Mouse (Mus musculus): ENCODE measurements around the gene Maml2. TPM values are rescaled to one million over a fixed set of nuclear protein-coding genes. Genes with fewer than 3 reads are reported as not detected.

Gene Maml2
- total and polyA plus RNA-seq, 2 experiments from 2014 or later, result 11.4 to 11.6 TPM

DNA sequence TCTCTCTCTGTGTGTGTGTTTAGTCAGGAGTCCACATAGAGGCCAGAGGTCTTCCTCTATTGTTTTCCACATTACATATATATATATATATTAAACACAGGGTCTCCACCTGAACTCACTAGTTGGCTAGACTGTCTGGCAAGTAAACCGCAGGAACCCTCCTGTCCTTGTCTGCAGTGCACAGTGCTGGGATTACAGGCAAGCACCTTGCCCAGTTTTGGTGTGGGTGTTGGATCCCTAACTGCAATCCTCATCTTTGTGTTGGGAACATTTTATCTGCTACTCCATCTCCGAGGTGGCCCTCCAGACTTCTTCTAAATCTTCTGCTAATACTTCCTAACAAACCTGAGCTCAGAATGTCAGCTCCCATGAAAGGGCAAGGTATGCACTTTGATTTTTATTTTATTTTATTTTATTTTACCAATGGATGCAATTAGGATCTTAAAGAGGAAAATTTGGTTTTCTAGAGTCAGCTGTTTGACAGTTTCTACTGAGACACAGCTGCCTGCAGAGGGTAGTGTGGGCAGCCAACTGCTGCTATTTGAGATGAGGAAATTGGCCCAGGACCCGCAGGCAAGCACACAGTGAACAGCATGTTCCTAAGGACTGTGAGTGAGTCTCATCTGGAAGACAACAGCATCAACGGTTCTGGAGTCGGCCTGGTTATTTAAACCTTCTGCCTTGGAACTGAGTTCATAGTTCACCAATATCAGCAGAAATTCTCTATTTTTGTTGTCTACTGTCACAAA, 213.0 kb downstream of the Maml2 start:
- H3K36me3 ChIP-seq (ENCODE audit: insufficient read depth, low read length), result no peaks in the 10 kb centered on the region
- ATAC-seq, result no peak
- no peaks in the 10 kb centered on the region for H3K27me3 ChIP-seq (ENCODE audit: insufficient read depth, low read length)
- H3K9ac ChIP-seq (replicated peaks; ENCODE audit: low read length), result no peak overlapping the region
- 55% methylated on average over 5 of the region's 5 CpGs for WGBS
- H3K27ac ChIP-seq, result no peak overlapping the region
- H3K4me2 ChIP-seq (ENCODE audit: low read depth, low read length), result no peak overlapping the region
- no peak overlapping the region for H3K4me3 ChIP-seq (ENCODE audit: low read length)
- TF ChIP-seq CTCF (IDR thresholded peaks at IDR 0.05; ENCODE audit: low read depth), result peak; percentile 36
- H3K4me1 ChIP-seq (ENCODE audit: insufficient read depth, low read length), result no peaks in the 10 kb centered on the region
- peak; percentile 61 for DNase-seq (ENCODE audit: low spot score)
- H3K9me3 ChIP-seq (ENCODE audit: low read length), result no peaks in the 10 kb centered on the region

DNA sequence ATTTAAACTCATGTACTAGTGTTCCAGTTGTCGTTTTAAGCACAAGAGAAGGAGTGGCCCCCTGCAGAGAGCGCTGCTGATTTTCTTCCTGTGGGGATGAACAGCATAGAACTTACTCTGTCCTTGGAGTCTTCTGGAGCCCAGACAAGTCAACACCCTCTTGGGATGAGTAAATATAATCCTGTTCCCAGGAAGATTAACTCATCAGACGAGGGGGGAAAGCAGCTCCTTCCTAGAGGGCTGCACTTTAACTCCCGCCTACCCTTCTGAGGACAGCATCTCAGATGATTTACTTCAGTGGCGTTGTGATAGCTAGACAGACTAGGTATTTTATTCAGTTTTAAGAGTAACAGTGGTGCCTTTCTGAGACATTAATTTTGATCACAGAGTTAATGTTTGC, 215.4 kb downstream of the Maml2 start:
- H3K27me3 ChIP-seq (ENCODE audit: insufficient read depth, low read length), result no peaks in the 10 kb centered on the region
- no peak for TF ChIP-seq CTCF (IDR thresholded peaks at IDR 0.05; ENCODE audit: low read depth)
- H3K36me3 ChIP-seq (ENCODE audit: insufficient read depth, low read length), result no peaks in the 10 kb centered on the region
- no peak overlapping the region for H3K4me3 ChIP-seq (ENCODE audit: low read length)
- H3K9ac ChIP-seq (replicated peaks; ENCODE audit: low read length), result no peak overlapping the region
- H3K9me3 ChIP-seq (ENCODE audit: low read length), result no peaks in the 10 kb centered on the region
- no peak overlapping the region for H3K27ac ChIP-seq
- ATAC-seq (no peak), DNase-seq (ENCODE audit: low spot score) (no peak)
- H3K4me1 ChIP-seq (ENCODE audit: insufficient read depth, low read length), result no peaks in the 10 kb centered on the region
- 51% methylated on average over 5 of the region's 5 CpGs for WGBS
- no peak overlapping the region for H3K4me2 ChIP-seq (ENCODE audit: low read depth, low read length)

DNA sequence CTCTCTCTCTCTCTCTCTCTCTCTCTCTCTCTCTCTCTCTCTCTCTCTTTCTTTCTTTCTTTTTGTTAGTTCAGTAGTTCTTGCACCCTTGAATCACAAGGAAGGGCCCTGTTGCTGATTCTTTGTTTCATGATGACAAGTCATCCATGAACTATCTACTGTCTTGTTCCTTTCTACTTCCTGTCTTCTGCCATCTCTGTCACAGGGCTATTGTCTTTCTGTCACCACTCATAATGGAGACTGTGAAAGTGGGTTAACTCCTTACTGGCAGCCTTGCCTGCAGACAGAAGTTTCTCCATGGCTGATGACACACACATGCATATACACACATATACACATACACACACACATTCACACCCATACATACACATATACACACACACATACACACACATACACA, 216.7 kb downstream of the Maml2 start:
- TF ChIP-seq CTCF (IDR thresholded peaks at IDR 0.05; ENCODE audit: low read depth), result no peak
- Histone ChIP-seq H3K27me3 (ENCODE audit: insufficient read depth, low read length) (no peaks in the 10 kb centered on the region), H3K36me3 (ENCODE audit: insufficient read depth, low read length) (no peaks in the 10 kb centered on the region), H3K4me2 (ENCODE audit: low read depth, low read length) (no peak overlapping the region), H3K27ac (no peak overlapping the region), H3K9me3 (ENCODE audit: low read length) (no peaks in the 10 kb centered on the region), H3K9ac (replicated peaks; ENCODE audit: low read length) (no peak overlapping the region), H3K4me1 (ENCODE audit: insufficient read depth, low read length) (no peaks in the 10 kb centered on the region), H3K4me3 (ENCODE audit: low read length) (no peak overlapping the region)
- ATAC-seq (no peak), DNase-seq (ENCODE audit: low spot score) (no peak)

DNA sequence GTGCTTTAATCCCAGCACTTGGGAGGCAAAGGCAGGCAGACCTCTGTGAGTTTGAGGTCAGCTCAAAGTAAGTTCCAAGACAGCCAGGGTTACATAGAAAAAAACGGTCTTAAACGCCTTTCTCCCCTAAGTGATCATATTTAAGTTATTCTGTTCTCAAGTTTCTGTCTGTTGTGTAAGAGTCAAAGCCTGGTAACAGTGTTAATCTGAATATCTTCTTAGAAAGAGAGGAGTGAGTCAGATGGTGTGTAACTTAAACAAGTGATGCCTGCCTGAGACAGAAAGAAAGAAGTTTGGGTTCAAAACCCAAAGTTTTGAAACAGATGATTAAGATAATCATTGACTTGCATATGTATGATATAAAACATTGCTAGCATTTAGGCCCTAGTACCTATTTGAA, 218.2 kb downstream of the Maml2 start:
- H3K27ac ChIP-seq, result no peak overlapping the region
- no peaks in the 10 kb centered on the region for H3K27me3 ChIP-seq (ENCODE audit: insufficient read depth, low read length)
- H3K4me2 ChIP-seq (ENCODE audit: low read depth, low read length), result no peak overlapping the region
- DNase-seq (ENCODE audit: low spot score) (no peak), ATAC-seq (no peak)
- TF ChIP-seq CTCF (IDR thresholded peaks at IDR 0.05; ENCODE audit: low read depth), result no peak
- WGBS, result 87% methylated on average over 2 of the region's 2 CpGs
- H3K36me3 ChIP-seq (ENCODE audit: insufficient read depth, low read length), result no peaks in the 10 kb centered on the region
- H3K4me1 ChIP-seq (ENCODE audit: insufficient read depth, low read length), result no peaks in the 10 kb centered on the region
- no peak overlapping the region for H3K9ac ChIP-seq (replicated peaks; ENCODE audit: low read length)
- H3K4me3 ChIP-seq (ENCODE audit: low read length), result no peak overlapping the region
- no peaks in the 10 kb centered on the region for H3K9me3 ChIP-seq (ENCODE audit: low read length)

DNA sequence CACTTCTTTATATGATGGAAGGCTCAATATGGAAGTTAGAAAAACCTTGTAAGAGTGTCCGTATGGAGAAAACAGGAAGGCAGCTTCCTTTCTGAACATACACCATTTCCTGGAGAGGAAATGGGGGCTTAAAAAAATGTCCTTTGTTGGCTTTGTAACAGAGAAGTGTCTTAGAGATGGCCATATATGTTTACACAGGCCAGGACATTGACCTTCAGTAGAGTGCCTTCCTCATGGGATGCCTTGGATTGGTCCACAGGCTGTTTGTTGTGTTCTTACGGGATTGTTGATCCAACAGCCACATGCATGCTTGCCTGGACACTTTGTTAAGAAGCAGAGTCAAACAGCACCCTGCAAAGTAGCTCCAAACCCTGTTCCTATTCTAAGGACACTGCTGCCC, 220.3 kb downstream of the Maml2 start:
- Histone ChIP-seq H3K36me3 (ENCODE audit: insufficient read depth, low read length) (no peaks in the 10 kb centered on the region), H3K9ac (replicated peaks; ENCODE audit: low read length) (no peak overlapping the region), H3K4me2 (ENCODE audit: low read depth, low read length) (no peak overlapping the region), H3K4me3 (ENCODE audit: low read length) (no peak overlapping the region), H3K27me3 (ENCODE audit: insufficient read depth, low read length) (no peaks in the 10 kb centered on the region), H3K9me3 (ENCODE audit: low read length) (no peaks in the 10 kb centered on the region), H3K4me1 (ENCODE audit: insufficient read depth, low read length) (no peaks in the 10 kb centered on the region), H3K27ac (no peak overlapping the region)
- DNase-seq (ENCODE audit: low spot score) (no peak), ATAC-seq (no peak)
- 85% methylated on average over 2 of the region's 2 CpGs for WGBS
- no peak for TF ChIP-seq CTCF (IDR thresholded peaks at IDR 0.05; ENCODE audit: low read depth)

DNA sequence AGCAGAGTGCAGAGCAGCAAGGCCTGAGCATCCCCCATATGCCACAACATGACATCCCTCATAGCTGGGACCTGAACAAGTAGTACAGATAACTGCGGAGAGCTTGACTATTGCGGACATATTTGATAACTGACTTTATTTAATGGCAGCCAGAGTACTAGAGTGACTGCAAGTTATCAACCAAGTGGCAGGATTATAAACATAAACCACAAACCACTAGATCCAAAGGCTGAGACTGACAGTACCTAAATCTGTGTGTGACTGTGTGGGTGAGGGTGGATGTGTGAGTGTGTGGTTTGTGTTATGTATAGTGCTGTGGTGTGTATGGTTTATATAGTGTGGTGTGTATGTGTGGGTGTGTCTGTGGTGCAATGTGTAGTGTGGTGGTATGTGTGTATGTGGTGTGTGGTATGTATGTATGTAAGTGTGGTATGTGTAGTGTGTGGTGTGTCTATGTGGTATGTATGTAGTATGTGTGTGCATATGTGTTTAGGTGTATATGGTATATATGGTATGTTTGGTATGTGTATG, 220.7 kb downstream of the Maml2 start:
- H3K4me1 ChIP-seq (ENCODE audit: insufficient read depth, low read length), result no peaks in the 10 kb centered on the region
- no peaks in the 10 kb centered on the region for H3K9me3 ChIP-seq (ENCODE audit: low read length)
- H3K9ac ChIP-seq (replicated peaks; ENCODE audit: low read length), result no peak overlapping the region
- H3K4me2 ChIP-seq (ENCODE audit: low read depth, low read length), result no peak overlapping the region
- H3K36me3 ChIP-seq (ENCODE audit: insufficient read depth, low read length), result no peaks in the 10 kb centered on the region
- H3K27me3 ChIP-seq (ENCODE audit: insufficient read depth, low read length), result no peaks in the 10 kb centered on the region
- WGBS, result 99% methylated on average over 2 of the region's 2 CpGs
- TF ChIP-seq CTCF (IDR thresholded peaks at IDR 0.05; ENCODE audit: low read depth), result no peak
- DNase-seq (ENCODE audit: low spot score) (no peak), ATAC-seq (no peak)
- no peak overlapping the region for H3K4me3 ChIP-seq (ENCODE audit: low read length)
- no peak overlapping the region for H3K27ac ChIP-seq

DNA sequence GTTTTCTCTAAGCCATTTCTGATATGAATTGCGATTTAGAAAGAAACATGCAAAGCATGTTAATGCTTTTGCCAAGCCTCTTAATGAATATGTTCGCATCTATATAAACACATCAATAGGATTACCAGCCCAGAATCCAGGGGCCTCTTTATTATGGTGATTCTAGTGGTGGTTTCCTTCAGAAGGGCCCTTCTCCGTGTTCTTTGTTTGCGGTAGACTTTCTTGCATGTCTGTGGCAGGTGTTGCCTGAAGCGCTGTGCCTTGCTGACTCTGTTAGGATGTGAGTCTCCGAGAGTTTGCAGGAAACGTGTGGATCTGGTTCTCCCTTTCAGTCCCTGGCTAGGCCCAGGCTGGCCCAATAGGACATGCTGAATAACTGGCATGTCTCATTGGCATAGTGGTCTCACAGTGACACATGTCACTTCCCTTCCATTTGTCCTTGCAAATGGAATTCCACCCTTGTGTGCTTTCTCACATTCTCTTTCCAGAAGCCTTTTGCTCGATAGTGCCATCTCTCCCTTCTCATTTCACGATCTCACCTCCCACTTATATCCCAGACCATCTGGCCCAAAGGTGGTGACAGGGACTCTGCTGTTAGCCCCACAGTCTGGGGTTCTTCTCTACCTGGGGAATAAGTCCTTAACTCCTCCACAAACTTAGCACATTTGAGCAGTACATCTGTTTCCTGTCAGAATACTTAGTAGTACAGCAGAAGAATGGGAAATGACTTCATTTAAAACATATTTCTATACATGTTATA, 224.5 kb downstream of the Maml2 start:
- H3K27me3 ChIP-seq (ENCODE audit: insufficient read depth, low read length), result no peaks in the 10 kb centered on the region
- H3K4me3 ChIP-seq (ENCODE audit: low read length), result no peak overlapping the region
- H3K9me3 ChIP-seq (ENCODE audit: low read length), result no peaks in the 10 kb centered on the region
- ATAC-seq (no peak), DNase-seq (ENCODE audit: low spot score) (no peak)
- TF ChIP-seq CTCF (IDR thresholded peaks at IDR 0.05; ENCODE audit: low read depth), result no peak
- no peaks in the 10 kb centered on the region for H3K36me3 ChIP-seq (ENCODE audit: insufficient read depth, low read length)
- no peak overlapping the region for H3K4me2 ChIP-seq (ENCODE audit: low read depth, low read length)
- no peak overlapping the region for H3K27ac ChIP-seq
- H3K9ac ChIP-seq (replicated peaks; ENCODE audit: low read length), result no peak overlapping the region
- WGBS, result 66% methylated on average over 9 of the region's 9 CpGs
- H3K4me1 ChIP-seq (ENCODE audit: insufficient read depth, low read length), result no peaks in the 10 kb centered on the region

Data from hindbrain, postnatal 0 days (tissue).